Mouse (Mus musculus) yolk sac, embryonic 10.5 days (tissue): ENCODE data around the gene Ppm1l.

Experiments
- DNase-seq: peaks from one replicate; pipeline ENCODE4 v3.0.0-alpha.2; 2017; ENCODE audit warnings: low spot score

Gene Ppm1l

DNA sequence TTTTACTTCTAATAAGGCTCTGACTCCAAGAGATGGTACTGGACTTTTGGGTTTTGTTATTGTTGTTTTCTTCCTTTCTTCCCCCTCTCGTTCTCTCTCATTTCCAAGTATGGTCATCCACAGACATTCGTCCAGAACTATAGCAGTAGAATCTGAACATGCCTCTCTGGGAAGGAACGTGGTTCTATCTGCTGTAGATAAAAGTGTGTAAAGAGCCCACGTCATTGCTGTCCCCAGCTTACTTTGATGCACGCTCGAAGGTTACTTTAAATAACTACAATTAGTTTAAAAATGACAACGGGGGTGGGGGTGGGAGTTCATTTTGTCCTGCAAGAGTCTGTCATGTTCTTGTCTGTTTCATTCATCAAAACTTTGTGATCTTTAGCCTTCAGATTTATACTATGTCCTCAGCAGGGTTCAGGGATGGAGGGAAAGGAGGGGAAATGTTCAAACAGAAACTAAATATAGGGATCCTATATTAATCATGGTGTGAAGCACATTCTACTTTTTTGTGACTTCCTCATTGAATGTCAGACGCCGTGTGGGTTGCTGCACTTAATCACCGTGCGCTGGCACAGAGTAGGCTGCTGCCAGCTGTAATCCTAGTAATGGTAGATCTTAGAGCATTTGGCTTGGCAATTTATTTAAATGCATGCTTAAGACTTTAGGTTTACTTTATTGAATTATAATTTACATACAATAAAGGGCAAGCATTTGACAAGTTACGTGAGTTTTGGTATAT, 122.3 kb downstream of the Ppm1l start:
- DNase-seq: no peak

DNA sequence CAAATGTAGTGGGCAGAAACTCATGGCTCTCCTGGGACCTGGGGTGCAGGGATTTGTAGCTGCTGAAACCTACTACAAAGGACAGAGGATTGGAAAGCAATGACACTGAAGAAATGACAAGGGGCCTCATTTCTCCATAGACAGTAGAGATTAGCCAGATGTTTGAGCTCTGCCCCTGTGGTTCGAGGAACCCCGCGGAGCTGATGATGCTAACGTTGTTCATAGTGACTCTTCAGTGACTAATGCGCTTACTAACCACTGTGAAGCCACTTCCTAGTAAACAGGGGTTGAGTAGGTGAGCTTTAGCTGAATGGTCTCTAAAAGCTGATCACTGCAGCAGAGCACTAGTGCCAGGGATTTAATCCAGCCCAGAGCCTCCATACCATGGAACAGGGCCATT, 124.1 kb downstream of the Ppm1l start:
- no peak for DNase-seq

DNA sequence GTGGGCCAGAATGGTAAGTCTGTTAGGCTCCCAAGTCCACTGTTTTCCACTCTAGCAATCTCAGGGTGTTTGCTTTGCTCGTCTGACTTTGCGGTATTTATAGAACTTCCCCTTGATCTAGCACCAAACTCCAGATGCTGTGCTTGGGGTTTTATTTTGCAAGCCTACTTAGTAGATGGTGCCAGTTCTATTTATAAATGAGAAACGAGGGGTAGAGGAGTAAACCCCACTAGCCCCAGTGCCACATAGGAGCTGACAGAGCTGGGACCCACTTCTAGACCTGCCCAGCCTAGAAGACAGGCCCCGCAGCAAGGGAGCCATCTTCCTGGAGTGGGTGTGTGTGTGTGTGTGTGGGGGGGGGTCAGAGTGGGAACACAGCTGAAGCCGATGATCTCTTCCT, 130.3 kb downstream of the Ppm1l start:
- no peak for DNase-seq

DNA sequence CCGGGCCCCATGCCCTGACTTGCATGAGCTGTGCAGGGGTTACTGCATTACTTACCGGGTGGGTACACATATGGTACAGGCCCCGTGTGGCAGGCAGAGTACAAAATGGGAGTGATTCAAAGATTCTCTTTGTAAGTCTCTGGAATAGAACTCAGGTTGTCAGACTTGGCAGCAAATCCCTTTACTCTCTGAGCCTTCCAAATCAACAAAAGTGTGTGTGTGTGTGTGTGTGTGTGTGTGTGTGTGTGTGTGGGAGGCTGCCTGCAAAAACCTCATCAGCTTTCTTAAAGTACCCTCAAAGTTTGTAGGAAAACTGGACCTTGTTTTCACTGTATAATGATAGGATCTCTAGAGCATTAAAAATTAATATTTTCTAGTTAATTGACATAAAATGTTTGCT, 132.4 kb downstream of the Ppm1l start:
- no peak for DNase-seq

DNA sequence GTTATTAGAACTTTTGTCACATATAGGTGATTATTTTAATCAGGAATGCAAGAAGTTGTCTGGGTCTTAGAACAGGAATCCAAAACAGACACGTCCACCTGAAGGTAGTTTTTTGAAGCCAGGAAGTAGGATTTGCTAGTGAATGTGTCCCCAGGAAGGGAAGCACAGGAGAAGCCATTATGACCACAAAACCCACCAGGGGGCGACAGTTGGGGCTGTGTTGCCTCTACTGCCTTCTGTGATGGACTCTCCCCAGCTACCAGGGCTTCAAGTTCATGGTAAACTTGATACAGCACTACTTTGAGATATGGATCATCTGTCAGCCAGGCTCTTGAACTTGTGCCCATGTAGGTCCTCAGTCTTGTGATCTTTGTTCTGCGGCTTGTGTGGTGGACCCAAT, 137.7 kb downstream of the Ppm1l start:
- DNase-seq: no peak

DNA sequence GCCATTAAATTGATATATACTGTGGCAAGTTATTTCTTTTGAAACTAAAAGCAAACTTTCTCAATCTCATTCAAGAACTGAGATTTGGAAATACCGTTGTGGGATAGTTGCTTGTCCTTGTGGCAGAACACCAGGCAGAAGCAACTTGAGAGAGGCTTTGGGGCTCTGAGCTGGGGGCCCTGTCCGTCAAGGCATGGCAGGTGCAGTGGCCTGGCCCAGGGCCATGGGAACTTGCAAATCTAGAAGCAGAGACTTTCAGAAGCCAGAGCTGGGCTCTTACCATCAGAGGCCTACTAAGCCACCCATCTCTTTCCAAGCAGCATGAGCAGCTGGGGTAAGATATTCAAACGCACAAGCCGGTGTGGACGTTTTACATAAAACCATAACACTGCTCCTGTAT, 139.4 kb downstream of the Ppm1l start:
- DNase-seq: no peak

DNA sequence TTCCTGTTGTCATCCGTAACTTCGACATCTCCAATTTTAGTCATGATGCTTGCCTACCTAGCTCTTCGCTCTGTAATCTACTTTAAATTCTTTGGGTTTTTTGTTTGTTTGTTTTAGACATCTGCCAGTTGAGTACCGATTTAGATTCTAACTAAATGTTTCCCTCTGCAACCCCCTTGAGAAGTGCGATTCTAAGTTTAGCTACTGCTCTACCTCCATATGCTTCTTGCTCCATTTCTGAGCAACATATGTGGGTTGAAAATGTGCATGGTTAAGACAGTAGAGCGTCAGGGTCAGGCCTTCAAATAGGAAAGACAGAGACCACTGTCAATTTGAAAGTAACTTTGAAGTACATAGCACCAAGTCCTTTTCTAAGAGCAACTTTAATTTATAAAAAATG, 142.1 kb downstream of the Ppm1l start:
- DNase-seq: no peak

DNA sequence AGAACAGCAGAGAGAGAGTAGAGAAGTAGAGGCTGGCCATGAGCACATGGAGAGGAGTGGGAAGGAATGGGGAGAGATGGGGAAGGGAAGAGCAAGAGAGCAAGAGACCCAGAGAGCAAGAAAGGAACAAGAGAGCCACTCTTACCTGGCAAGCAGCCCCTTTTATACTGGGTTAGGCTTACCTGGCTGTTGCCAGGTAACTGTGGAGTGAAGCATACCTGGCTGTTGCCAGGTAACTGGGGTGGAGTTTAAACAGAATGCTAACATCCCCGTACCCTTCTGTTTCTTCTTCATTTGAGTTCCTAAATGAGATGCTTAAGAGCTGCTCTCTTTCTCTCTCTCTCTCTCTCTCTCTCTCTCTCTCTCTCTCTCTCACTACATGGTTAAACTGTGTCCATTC, 145.3 kb downstream of the Ppm1l start:
- DNase-seq: no peak

DNA sequence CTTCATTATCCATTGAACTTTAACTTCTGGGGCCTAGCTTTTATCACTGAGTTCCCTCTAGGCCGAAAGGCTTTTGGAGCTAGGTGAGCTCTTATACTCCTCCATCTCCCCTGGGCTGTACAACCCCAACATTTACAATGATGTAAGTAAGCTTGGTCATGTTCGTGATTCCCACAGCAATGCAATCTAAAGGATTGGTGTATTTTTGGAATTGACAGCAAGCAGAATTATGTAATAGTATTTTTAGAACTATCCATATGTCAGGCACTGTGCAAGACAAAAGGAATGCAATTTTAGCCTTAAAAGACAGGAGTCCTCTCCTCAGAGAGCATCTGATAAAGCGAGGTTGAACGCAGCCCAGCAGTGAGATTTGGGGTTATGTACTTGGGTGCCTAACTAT, 149.1 kb downstream of the Ppm1l start:
- DNase-seq: no peak

DNA sequence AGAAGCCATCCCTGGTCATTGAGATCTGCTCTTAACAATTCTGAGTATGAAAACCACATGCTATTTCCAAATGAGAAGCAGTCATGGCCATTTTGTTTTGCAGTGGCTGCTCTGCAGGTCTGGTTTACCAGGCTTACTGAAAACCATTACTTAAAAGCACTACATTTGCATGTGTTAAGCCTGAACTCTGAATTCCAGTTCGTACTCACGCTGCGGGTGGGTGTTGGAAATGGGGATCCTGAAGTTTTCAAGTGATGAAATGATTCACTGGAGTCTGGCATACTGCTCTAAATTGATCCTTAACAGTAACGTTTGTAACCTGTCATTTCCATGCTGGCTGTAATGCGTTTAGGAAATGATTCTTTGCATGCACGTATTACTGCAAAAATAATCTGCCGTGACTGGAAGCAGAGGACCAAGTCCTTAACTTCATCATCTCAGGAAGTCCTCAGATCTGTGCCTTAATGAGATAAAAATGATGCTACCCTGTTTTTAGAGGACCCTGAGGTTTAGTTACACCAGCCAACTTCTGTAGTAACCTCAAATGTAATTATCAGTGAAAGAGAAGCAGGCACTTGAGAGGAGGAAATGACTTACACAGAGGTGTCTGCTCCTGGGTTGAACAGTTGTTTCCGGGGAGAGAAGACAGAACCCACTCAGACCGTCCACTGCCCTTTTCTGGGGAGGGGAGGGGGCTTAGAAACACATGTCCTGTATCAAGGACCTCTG, 151.8 kb downstream of the Ppm1l start:
- no peak for DNase-seq

DNA sequence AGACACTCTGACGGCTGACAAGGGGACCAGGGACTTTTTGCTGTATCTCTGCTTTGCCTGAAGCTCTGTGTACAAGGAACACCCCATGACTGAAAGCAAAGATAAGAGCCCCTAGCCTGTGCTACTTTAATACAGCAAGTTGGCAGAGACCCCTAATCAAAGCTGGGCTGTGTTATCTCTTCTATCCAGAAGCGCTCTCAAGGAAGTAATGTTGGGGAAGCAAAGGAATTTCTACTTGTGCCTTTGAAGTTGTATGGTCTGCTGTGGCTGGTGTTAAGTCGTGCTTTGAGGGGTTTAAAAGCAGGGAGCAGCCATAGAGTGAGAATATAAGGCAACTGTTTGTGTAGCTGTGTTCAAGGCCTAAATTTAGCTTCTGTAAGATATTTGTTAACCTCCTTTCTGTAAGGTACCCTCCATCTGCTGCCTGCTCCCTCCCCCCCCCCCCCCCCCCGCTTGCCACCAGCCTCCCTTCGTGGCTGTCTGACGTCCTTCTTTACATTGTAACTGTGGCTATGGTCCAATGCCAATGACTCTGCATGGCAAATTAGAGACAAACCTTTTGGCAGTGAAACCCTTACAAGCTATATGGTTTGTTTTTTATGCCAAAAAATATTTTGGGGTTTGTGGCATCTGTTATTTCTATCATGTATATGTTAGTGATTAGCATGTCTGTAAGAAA, 152.9 kb downstream of the Ppm1l start:
- no peak for DNase-seq

DNA sequence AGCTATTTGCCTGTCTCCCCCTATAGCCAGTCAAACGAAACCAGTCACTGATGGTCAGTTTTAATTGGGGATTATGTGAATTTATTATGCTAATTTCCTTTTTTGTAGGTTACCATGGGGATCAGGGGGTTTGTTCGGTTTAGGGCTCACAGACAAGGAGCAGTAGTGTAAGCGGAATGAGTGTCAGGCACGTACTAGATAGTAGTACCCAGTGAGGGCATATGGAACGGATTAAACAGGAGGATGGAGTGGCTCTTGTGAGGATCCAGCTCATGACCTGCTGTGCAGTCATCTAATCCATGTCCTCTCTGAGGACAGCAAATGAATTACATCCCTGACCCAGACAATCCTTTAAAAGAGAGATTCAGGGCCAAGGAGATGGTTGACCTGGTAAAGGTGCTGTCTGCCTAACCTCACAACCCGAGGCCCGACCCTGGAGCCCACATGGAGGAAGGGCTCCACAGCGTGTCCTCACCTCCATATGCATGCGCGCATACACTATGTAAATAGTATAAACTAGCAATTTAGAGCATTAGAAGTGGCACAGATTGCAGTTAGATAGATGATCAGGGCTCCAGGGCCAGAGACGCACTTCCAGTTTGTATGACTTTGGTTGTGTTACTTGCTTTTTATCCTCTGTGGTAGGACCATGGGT, 153.6 kb downstream of the Ppm1l start:
- no peak for DNase-seq

DNA sequence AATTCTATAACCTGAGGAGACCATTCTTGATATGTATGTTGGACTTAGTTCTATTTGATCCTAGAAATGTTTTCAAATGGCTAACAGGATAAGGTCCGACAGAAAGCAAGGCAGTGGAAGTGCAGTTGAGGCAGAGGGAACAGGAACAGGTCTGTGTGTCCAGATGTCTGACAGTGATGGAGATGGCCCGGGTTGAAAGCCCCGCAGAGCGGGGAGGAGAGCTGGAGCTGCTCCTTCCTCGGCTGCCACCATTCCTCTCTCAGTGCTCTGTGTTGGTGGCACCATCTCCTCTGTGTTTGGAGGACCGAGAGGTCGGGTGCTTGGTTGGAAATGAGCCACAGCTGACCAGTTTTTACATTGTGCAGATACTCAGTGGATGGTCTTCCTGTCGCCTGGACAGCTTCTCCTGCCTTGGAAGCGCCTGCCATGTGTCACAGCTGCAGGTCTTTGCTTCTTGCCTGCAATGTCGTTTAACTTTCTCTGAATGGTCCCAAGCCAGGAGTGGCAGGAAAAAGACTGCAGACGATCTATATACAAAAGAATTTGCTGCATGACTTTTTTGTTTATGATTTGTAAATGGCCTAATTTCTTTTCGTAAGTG, 159.3 kb downstream of the Ppm1l start:
- no peak for DNase-seq

DNA sequence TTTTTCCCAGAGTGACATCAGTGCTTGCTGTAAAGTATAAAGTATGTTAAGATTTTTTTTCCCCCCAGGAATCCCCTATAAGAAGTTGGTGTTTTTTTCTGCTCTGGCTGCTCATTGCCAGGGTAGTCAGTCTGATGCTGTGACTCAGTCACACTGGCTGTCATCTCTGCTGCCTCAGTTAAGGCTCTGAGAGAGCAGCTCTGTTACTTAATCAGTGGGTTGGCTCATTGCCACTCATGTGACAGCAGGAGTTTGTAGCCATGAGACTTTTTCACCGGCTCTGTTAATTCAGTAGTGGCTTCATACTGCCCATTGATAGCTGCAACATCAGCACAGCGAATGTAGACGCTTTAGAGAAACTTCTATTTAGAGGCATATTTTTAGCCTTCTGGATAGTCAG, 163.3 kb downstream of the Ppm1l start:
- DNase-seq: no peak

DNA sequence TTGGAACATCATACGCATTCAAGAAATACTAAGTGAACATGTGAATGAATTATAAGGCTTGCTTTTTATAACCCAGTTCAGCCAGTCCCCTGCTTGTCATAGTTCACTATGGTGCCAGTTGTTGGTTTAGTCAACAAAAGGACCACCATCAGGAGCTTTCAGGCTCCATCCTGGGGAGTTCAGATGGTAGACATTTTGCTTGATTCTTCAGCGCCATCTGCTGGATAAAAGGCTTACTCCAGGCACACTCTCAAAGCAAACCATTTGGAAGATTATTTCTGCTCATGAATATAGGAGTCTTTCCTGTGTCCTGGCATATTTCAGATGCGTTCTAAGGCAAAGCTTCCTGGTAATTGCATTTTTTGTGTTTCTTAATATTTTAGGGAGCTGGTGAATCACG, 165.2 kb downstream of the Ppm1l start:
- peak; percentile 22 for DNase-seq

DNA sequence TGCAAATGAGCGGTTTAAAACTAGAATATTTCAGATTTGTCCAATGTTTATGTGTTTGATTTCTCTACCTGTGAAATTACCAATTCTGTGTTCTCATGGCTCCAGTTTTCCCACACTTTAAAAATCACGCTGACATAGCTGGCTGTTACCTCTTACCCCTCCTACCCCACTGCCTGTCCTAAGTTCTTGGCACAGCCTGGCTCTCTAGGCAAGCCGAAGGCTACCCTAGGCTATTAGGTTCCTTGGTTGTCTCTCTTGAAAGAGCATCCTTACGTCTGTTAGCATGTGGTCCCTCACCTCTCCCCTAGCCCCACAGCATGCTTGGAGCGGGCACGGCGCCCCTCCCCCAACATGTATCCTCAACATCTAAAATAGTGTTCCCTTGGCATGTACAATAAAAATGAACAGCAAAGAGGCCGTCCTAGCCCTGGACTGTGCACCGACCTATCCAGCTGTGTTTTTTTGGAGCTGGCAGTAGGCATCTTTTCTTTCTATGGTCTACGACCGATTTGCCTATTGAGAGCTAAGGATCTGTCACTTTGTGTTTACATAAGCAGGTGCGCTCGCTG, 167.4 kb downstream of the Ppm1l start:
- DNase-seq: no peak

DNA sequence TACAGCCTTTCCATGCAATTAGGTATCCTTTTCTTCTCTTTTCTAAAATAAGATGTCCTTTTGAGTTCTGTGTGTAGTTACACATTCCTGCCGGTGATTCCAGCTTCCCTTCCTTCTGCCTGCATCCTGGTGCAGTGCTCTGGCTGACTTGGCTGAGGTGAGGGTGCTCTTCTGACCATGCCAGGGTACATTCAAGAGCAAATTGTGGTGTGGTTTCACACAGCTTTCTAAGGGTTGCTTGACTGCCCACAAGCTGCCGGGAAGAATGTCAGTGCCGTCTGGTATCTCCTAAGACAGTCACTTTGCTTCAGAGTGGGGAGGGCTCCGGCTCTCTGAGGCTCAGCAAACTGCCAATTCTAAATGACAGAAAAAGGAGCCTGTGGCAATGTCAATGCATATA, 167.9 kb downstream of the Ppm1l start:
- no peak for DNase-seq

DNA sequence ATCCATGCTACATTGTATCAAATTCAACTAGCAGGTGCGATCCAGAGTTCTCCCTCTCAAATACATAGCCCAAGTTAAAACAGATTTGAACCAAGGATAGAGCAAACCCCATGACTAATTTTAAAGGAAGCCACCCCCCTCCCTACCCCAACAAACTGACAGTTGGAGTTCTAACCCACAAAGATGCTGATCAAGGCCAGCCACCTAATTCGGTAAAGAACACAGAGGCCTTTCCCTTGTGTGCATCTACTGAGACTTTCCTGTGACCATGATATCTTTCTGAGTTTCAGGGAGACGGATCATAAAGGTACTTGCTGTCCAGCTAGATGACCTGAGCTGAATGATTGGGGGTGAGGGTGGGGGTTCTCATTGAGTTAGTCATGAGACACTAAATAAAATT, 168.7 kb downstream of the Ppm1l start:
- DNase-seq: no peak

DNA sequence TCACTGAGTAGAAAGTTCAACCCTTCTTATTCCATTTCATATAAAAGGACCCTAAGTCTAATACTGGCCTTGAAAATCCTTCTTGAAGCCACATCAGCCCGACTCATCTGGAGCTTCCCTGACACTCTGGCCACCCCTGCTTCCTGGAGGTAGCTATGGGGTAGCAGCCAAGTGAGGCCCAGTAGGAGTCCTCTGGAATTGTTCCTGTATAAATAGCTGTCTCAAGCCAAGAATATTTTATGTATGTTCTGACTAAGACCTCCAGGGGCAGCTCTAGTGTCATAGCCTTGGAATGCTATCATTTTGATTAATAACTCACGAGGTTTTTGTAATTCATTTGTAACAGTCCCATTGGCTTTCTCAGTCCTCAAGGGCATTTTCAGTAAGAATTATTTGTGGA, 169.1 kb downstream of the Ppm1l start:
- DNase-seq: no peak

DNA sequence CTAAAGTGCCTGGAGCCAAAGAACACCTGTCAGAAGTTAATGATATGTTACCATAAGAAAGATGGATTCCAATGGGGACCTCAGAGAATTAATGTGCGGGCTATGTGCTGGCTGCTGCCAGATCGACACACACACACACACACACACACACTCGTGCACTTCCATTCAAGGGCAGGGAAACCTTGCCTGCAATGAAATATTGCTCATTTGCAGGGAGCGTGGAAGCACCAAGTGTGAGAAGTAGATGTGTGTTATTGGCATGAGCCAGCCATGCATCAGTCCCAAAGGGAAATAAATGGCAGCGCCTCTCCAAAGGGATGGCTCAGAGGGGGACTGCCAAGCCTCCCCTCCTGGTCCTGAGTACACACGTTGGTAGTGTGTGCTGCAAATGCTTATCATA, 170.8 kb downstream of the Ppm1l start:
- DNase-seq: no peak

DNA sequence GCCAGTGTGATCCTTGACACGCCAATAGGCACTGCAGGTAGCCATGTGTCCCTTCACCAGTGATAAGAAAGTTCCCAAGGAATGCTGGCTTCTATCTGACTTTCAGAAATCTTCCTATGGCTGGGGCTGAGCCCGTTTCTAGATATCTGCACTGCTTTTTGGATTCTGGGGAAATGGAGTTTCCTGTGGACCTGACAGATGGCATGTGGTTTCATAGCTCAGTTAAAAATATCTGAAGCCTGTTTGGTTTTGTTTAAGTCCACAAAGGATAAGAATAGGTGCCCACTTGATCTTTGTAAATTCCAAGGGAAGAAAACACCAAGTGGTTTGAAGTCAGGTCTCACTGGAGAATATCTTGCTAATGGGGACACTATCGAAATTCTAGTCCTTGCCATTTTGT, 173.0 kb downstream of the Ppm1l start:
- DNase-seq: no peak
